Mouse (Mus musculus) kidney, embryonic 15.5 days (tissue): Measurements from ENCODE around the gene Slc17a9. TPM values are rescaled to one million over a fixed set of nuclear protein-coding genes. Genes with fewer than 3 reads are reported as not detected.

Experiments used
- ATAC-seq: fragments of 200-750 bp; cut with Nextera tagmentation; replicated peaks from 2 replicates; pipeline ENCODE4 v1.8.0; 2017; ENCODE audit warnings: moderate TSS enrichment; ENCODE audit not compliant: low FRiP score
- H3K27ac ChIP-seq: fragments of 300-500 bp; sonication (generic); 2 replicates; pipeline ENCODE4 v1.5.1; 2015; ENCODE audit warnings: mild to moderate bottlenecking, inconsistent platforms
- H3K27me3 ChIP-seq: fragments of 300-500 bp; sonication (generic); 2 replicates; pipeline ENCODE4 v1.6.1; 2015; ENCODE audit warnings: inconsistent platforms
- H3K36me3 ChIP-seq: fragments of 300-500 bp; sonication (generic); 2 replicates; pipeline ENCODE4 v1.6.1; 2015; ENCODE audit warnings: inconsistent platforms
- H3K4me1 ChIP-seq: fragments of 300-500 bp; sonication (generic); 2 replicates; pipeline ENCODE4 v1.6.1; 2015; ENCODE audit warnings: inconsistent platforms
- H3K4me2 ChIP-seq: fragments of 300-500 bp; sonication (generic); 2 replicates; pipeline ENCODE4 v1.6.1; 2015; ENCODE audit warnings: moderate library complexity, mild to moderate bottlenecking, inconsistent platforms
- H3K4me3 ChIP-seq: fragments of 300-500 bp; sonication (generic); replicated peaks from 2 replicates; pipeline ENCODE4 v1.5.1; 2015; ENCODE audit warnings: mild to moderate bottlenecking, inconsistent platforms
- H3K9ac ChIP-seq: fragments of 300-500 bp; sonication (generic); 2 replicates; pipeline ENCODE4 v1.6.1; 2015; ENCODE audit warnings: mild to moderate bottlenecking, inconsistent platforms
- H3K9me3 ChIP-seq: fragments of 300-500 bp; sonication (generic); replicated peaks from 2 replicates; pipeline ENCODE4 v1.6.1; 2016; ENCODE audit warnings: inconsistent platforms
- WGBS: fragments of 180-500 bp; shearing (Covaris S2); methylation state at CpG from one replicate; pipeline ENCODE4 v1.1.7; 2015; ENCODE audit warnings: mixed read lengths; 5-methylcytosine and 5-hydroxymethylcytosine counted together
- polyA plus RNA-seq: library from polyadenylated mRNA; unstranded; fragments of >200 nt; fragmentation: Nextera tagmentation; extraction: Ambion mirVana; gene quantifications from 2 replicates; pipeline ENCODE4 v1.2.1, GENCODE M21; 2015

The Slc17a9 gene
- polyA plus RNA-seq, 1 experiment from 2014 or later, result 0.58 TPM

- Histone ChIP-seq H3K9me3 (no peaks in the 10 kb centered on the region), H3K27me3 (no peaks in the 10 kb centered on the region), H3K4me1 (no peaks in the 10 kb centered on the region), H3K27ac (no peak overlapping the region), H3K9ac (no peak overlapping the region), H3K4me2 (no peak overlapping the region), H3K36me3 (no peaks in the 10 kb centered on the region), H3K4me3 (no peak overlapping the region)
- WGBS, result 35% methylated on average over 3 of the region's 3 CpGs
- ATAC-seq, result no peak
Measured at GRCm38 (mm10) chr2:180740349-180740748, 15.3 kb downstream of the Slc17a9 start.

DNA sequence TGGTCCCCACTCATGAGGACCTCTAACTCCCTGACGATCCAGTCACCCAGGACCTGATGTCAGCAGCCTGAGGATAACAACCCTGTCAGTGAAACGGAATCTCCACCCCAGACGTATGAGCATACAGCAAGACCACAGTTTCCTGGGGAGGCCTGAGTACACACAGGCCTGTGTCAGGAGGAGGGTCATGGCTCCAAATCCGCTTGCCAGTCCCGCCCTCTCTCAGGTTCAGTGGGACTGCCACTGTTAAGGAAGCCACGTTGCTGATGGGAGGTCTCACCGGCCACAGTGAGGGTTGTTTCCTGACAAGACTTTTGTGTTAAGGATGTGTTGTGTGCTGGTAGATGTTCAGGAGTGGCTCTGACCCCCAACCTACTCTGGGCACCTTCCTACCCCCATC is 16.4 kb downstream of the Slc17a9 start:
- ATAC-seq, result no peak
- 68% methylated on average over 7 of the region's 7 CpGs for WGBS
- Histone ChIP-seq H3K4me2 (no peak overlapping the region), H3K4me1 (no peaks in the 10 kb centered on the region), H3K4me3 (no peak overlapping the region), H3K9me3 (no peaks in the 10 kb centered on the region), H3K27ac (no peak overlapping the region), H3K36me3 (no peaks in the 10 kb centered on the region), H3K9ac (no peak overlapping the region), H3K27me3 (peaks cover 3% of the 10 kb centered on the region; the same call in 1 of the 2 replicates)

- H3K36me3 ChIP-seq, result no peaks in the 10 kb centered on the region
- H3K9me3 ChIP-seq, result no peaks in the 10 kb centered on the region
- no peak overlapping the region for H3K27ac ChIP-seq
- ATAC-seq, result no peak
- H3K4me3 ChIP-seq, result no peak overlapping the region
- H3K9ac ChIP-seq, result no peak overlapping the region
- H3K4me2 ChIP-seq, result no peak overlapping the region
- WGBS, result 84% methylated on average over 6 of the region's 6 CpGs
- peaks cover 12% of the 10 kb centered on the region; the same call in 1 of the 2 replicates for H3K27me3 ChIP-seq
- H3K4me1 ChIP-seq, result no peaks in the 10 kb centered on the region
Measured at GRCm38 (mm10) chr2:180742820-180743219, 17.8 kb downstream of the Slc17a9 start.

DNA sequence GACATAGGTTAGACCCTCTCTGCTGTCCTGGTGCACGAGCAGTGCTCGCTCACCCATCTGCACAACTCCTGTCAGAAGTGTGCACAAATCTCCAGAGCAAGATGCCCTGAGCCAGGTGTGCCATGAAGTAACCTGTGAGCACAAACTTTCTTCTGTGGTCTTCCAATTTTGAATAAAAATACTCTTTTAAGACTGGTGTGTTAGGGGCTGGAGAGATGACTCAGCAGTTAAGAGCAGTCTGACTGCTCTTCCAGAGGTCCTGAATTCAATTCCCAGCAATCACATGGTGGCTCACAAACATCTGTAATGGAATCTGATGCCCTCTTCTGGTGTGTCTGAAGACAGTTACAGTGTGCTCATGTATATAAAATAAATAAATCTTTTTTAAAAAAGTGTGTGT is 18.3 kb downstream of the Slc17a9 start:
- Histone ChIP-seq H3K9ac (no peak overlapping the region), H3K9me3 (no peaks in the 10 kb centered on the region), H3K4me3 (no peak overlapping the region), H3K27me3 (peaks cover 12% of the 10 kb centered on the region; the same call in 1 of the 2 replicates), H3K4me2 (no peak overlapping the region), H3K27ac (no peak overlapping the region), H3K36me3 (no peaks in the 10 kb centered on the region), H3K4me1 (no peaks in the 10 kb centered on the region)
- no peak for ATAC-seq
- 89% methylated on average over 2 of the region's 2 CpGs for WGBS

- no peaks in the 10 kb centered on the region for H3K9me3 ChIP-seq
- H3K27me3 ChIP-seq, result peaks cover 12% of the 10 kb centered on the region; the same call in 1 of the 2 replicates
- H3K4me3 ChIP-seq, result no peak overlapping the region
- no peaks in the 10 kb centered on the region for H3K4me1 ChIP-seq
- no peaks in the 10 kb centered on the region for H3K36me3 ChIP-seq
- H3K27ac ChIP-seq, result no peak overlapping the region
- WGBS, result 33% methylated on average over 17 of the region's 17 CpGs
- no peak overlapping the region for H3K9ac ChIP-seq
- 0 out of 2 replicates have a peak, but pooled peaks have one; percentile 56 for ATAC-seq
- H3K4me2 ChIP-seq, result no peak overlapping the region
Measured at GRCm38 (mm10) chr2:180745248-180745927, 20.3 kb downstream of the Slc17a9 start.

- H3K9me3 ChIP-seq, result no peaks in the 10 kb centered on the region
- H3K4me2 ChIP-seq, result no peak overlapping the region
- 28% methylated on average over 5 of the region's 5 CpGs for WGBS
- ATAC-seq, result no peak
- no peaks in the 10 kb centered on the region for H3K36me3 ChIP-seq
- H3K4me3 ChIP-seq, result no peak overlapping the region
- H3K27ac ChIP-seq, result no peak overlapping the region
- H3K4me1 ChIP-seq, result no peaks in the 10 kb centered on the region
- H3K9ac ChIP-seq, result no peak overlapping the region
- H3K27me3 ChIP-seq, result peaks cover 12% of the 10 kb centered on the region; the same call in 1 of the 2 replicates
Measured at GRCm38 (mm10) chr2:180746569-180747192, 21.6 kb downstream of the Slc17a9 start.

- no peak overlapping the region for H3K9ac ChIP-seq
- H3K27ac ChIP-seq, result no peak overlapping the region
- H3K4me2 ChIP-seq, result no peak overlapping the region
- H3K36me3 ChIP-seq, result no peaks in the 10 kb centered on the region
- H3K4me1 ChIP-seq, result no peaks in the 10 kb centered on the region
- no peaks in the 10 kb centered on the region for H3K9me3 ChIP-seq
- WGBS, result 52% methylated on average over 5 of the region's 5 CpGs
- no peak for ATAC-seq
- H3K27me3 ChIP-seq, result peaks cover 13% of the 10 kb centered on the region; the same call in 1 of the 2 replicates
- H3K4me3 ChIP-seq, result no peak overlapping the region
Measured at GRCm38 (mm10) chr2:180748904-180749303, 23.8 kb downstream of the Slc17a9 start.

GRCm38 (mm10) chr2:180754976-180755688 is 30.1 kb downstream of the Slc17a9 start:
- Histone ChIP-seq H3K27ac (no peak overlapping the region), H3K27me3 (0 out of 2 replicates have a peak, but pooled peaks cover 6% of the 10 kb centered on the region)
- 71% methylated on average over 5 of the region's 5 CpGs for WGBS

DNA sequence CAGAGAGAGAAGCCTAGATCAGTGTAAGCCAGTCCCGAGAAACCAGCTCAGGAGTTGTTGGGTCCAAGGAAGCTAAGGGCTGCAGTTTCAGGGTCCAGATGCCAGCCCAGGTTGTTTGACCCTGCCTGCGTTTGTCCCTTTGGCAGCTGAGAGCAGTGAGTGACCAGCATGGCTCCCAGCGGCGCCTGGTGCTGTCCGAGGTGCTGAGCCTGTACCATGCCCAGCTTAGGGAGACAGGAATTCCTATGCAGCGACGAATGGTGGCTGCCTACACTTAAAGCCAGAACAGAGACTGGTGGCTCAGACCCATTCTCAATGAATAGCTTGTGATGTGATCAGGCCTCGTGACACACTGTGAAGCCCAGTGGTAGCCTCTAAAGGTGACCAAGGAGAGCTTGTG is 30.8 kb downstream of the Slc17a9 start:
- no peak; the same call in 1 of the 2 replicates for ATAC-seq
- WGBS, result under 1% methylated on average over 8 of the region's 8 CpGs
- no peak overlapping the region for H3K4me3 ChIP-seq
- no peak overlapping the region for H3K27ac ChIP-seq
- no peaks in the 10 kb centered on the region for H3K36me3 ChIP-seq
- no peak overlapping the region for H3K4me2 ChIP-seq
- 0 out of 2 replicates have a peak, but pooled peaks cover 6% of the 10 kb centered on the region for H3K27me3 ChIP-seq
- no peaks in the 10 kb centered on the region for H3K4me1 ChIP-seq
- no peak overlapping the region for H3K9ac ChIP-seq
- H3K9me3 ChIP-seq, result no peaks in the 10 kb centered on the region

More at GRCm38 (mm10) chr2:180754976-180755688, 30.1 kb downstream of the Slc17a9 start:
- H3K9me3 ChIP-seq, result no peaks in the 10 kb centered on the region
- H3K4me3 ChIP-seq, result no peak overlapping the region
- H3K36me3 ChIP-seq, result no peaks in the 10 kb centered on the region
- ATAC-seq, result no peak
- no peak overlapping the region for H3K4me2 ChIP-seq
- H3K9ac ChIP-seq, result no peak overlapping the region
- no peaks in the 10 kb centered on the region for H3K4me1 ChIP-seq

GRCm38 (mm10) chr2:180756786-180757185 is 31.7 kb downstream of the Slc17a9 start:
- no peak for ATAC-seq
- H3K9ac ChIP-seq, result no peak overlapping the region
- 0 out of 2 replicates have a peak, but pooled peaks cover 6% of the 10 kb centered on the region for H3K27me3 ChIP-seq
- H3K4me2 ChIP-seq, result no peak overlapping the region
- no peaks in the 10 kb centered on the region for H3K9me3 ChIP-seq
- H3K4me3 ChIP-seq, result no peak overlapping the region
- 32% methylated on average over 2 of the region's 2 CpGs for WGBS
- H3K4me1 ChIP-seq, result no peaks in the 10 kb centered on the region
- no peaks in the 10 kb centered on the region for H3K36me3 ChIP-seq
- H3K27ac ChIP-seq, result no peak overlapping the region

DNA sequence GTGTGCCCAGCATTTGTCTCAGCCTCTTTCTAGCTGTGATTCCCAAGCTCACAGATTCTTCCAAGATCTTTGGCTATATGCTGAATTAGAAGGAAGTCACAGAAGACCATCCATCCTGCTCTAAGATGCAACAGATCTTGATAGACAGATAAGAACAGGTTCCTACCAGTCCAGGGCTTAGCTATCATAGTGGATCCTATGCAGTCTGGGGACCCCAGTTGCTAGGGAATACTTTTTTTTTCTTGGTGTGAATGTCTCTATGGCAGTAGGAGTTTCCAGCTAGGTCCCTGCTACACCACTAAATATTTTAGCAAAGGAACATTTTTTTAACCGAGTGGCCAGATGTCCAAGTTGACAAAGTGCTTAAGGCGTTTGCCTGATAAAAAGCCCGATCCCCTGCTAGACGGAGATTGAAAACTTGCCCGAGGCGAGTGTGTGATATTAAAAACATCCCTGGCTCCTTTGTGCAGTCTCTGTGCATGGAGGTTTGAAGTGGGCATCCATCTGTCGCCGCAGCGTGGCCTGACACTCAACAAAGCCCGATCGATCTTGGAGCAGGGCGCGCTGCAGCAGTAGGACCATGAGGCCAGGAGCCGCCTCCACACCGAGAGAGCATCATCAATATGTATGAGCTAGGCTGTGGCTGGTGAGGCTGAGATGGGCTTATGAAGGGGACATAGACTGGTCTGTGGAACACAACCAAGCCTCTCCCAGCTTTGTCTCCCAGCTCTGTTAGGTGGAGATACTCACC is 33.6 kb downstream of the Slc17a9 start:
- Histone ChIP-seq H3K4me2 (no peak overlapping the region), H3K4me3 (no peak overlapping the region), H3K9ac (no peak overlapping the region), H3K27ac (no peak overlapping the region), H3K36me3 (no peaks in the 10 kb centered on the region), H3K9me3 (no peaks in the 10 kb centered on the region), H3K4me1 (no peaks in the 10 kb centered on the region), H3K27me3 (0 out of 2 replicates have a peak, but pooled peaks cover 6% of the 10 kb centered on the region)
- ATAC-seq, result no peak
- WGBS, result 67% methylated on average over 15 of the region's 15 CpGs
